Mouse (Mus musculus) T-cell, adult 2 months (primary cell): ENCODE measurements at regions not wholly inside any gene's neighbourhood (a gene's known extent, or its start where the extent isn't known, plus 50 kb on each side); places are given as distances from the start of the nearest gene placed in this dataset.

Experiments used
- DNase-seq: peaks from one replicate; pipeline ENCODE4 v3.0.0; 2022; ENCODE audit warnings: low spot score

DNA sequence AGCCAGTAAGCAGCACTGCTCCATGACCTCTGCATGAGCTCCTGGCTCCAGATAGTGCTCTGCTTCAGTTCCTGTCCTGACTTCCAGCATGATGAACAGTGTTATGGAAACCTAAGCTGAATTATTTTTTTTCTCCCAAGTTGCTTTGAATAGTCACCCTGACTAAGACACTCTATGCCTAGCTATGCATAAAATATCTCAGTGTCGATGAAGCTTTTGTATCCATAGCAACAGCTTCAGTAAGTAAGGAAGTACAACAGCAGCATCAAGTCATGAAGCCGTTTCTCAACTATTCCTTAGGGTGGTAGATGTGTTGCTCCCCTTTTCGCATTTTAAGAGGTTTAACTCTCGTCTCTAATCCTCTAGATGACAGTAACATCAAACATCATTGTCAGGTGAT, 228.4 kb upstream of the Gpc5 start:
- no peak for DNase-seq

GRCm38 (mm10) chr14:114864102-114864501, 227.9 kb upstream of the Gpc5 start:
- no peak for DNase-seq

DNA sequence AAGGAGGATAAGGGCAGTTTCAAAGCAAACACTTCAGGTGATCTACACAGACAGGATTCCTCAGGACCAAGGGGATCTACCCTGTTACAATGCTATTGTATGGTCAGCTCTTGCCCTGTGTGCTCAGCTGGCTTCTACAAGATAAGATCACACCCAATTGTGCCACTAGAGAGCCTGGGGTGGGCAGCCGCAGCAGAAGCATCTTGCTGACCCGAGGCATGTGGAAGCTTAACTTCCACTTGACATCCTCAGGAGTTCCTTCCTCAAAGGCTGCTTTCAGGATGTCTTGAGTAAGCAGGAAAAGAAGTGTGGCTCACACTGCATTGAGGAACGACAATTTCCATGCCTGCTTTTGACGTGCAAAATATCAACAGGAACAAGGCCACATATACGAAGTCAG, 222.8 kb upstream of the Gpc5 start:
- no peak for DNase-seq

GRCm38 (mm10) chr14:114875101-114875500, 216.9 kb upstream of the Gpc5 start:
- no peak for DNase-seq

- no peak for DNase-seq
These were observed 215.6 kb upstream of the Gpc5 start for GRCm38 (mm10) chr14:114876427-114876826.

DNA sequence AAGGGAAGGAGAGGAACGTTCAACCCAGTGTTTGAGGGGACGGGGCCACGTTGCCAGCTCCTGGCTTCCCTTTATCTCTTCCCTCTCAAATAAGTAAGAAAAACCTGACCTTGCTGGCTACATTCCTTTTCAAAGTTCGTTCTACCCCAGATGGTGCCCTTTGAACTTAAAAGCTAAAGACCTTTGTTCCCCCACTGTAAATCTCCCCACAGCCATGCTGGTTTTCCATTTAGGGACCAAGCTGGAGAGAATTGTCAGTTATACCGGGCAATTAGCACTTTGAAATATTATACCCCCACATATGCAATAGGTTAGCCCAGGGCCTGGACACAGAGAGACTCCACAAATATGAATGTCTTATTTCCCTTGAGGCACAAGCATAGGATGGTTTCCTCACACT, 214.5 kb upstream of the Gpc5 start:
- no peak for DNase-seq

- DNase-seq = no peak
These were observed 211.7 kb upstream of the Gpc5 start for GRCm38 (mm10) chr14:114880291-114880690.

DNA sequence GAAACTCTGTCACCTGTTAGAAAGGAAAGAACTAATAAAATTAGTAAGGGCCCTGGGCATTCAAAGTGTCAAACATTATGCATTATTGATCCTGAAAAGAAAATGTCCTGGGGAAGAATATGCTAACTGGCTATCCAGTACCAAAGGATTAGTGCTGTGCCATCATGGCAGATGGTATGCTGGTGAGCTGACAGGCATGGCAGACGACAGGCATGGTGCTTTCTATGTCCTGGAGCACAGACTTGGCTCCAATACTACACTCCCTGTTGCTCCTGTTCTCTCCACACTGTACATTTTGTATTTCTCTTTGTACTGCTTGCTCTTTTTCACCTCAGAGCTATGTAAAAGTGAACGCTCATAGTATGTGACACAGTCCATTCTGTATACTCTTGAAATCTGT, 187.9 kb upstream of the Gpc5 start:
- no peak for DNase-seq

DNA sequence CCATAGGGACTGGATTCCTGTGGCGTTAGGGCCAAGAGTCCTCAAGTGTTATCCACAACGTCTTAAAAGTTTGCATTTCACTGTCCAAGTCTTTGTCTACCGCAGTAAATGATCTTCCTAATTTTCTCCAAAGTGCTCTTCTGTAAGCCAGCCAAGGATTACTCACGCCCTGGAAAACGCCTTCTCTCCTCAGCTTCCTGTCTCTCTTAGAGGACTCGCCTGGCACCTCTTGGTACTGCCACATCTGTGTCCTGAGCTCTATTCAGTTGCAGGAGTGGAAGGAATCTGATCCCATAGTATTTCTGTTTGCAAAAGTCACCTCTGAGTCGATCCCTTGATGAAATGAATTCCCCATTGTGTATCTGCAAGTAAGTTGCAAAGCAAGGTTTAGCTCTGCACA, 179.7 kb upstream of the Gpc5 start:
- no peak for DNase-seq

- no peak for DNase-seq
These were observed 178.8 kb upstream of the Gpc5 start for GRCm38 (mm10) chr14:114913238-114913637.

DNA sequence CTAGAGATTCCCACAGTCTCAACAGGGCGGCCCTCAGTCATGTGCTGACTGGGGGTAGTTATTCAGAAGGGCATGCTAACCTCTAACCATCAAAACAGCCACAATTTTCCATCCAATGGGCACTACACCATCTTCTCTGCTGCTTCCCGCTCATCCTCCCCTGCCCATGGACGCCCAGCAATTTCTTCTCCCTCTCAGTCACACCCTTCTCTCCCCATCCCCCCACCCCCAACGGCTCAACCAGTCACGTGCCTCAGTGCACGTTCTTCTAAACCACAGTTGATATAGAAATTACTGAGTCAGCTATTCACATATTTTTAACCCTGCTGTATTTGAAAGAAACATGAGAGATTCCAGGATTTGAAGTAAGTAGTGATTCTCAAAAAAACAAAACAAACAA, 146.3 kb upstream of the Gpc5 start:
- no peak for DNase-seq

DNA sequence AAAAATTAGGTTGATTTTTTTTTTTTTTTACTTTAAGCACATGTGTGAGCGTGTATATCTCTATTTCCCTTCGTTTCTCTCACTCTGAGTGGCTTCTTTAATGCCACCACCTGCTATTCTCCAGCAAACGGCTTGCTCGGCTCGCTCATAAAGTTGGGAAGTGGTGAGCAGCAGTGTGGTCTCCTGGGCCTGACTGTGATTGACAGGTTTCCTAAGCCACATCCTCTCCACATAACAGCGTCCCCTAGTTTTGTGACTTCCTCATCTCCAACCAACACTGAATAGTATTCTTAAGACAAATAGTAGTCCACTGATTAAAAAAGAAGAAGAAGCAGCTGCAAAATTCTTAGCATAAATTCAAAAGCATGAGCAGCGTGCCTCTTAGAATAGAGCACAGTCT, 145.7 kb upstream of the Gpc5 start:
- peak; percentile 15 for DNase-seq

GRCm38 (mm10) chr14:114948341-114949155, 143.5 kb upstream of the Gpc5 start:
- peak; percentile 3 for DNase-seq

GRCm38 (mm10) chr14:114949156-114949496, 142.9 kb upstream of the Gpc5 start:
- no peak for DNase-seq

- no peak for DNase-seq
These were observed 139.7 kb upstream of the Gpc5 start for GRCm38 (mm10) chr14:114952280-114952679.

- no peak for DNase-seq
These were observed 138.8 kb upstream of the Gpc5 start for GRCm38 (mm10) chr14:114953070-114953665.

DNA sequence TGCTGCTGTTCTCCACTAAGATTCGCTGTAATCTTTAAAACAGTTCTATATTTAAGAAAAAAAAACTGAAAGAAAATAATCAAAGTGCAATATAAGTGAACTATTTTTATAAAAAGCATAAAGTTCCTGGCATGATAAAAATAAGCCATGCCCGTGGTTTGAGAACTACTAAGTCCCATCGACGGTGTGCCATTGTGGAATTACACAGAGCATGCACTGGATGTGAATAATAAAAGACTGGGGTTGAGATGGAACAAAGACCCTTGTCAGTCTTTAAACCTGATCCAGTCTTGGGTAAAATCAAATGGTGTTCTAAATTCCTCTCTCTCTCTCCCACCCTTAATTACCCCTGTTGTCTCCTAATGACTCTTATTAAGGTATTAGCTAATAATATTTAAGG, 137.7 kb upstream of the Gpc5 start:
- DNase-seq = no peak

GRCm38 (mm10) chr14:114955572-114955971, 136.4 kb upstream of the Gpc5 start:
- no peak for DNase-seq

- DNase-seq = no peak
These were observed 131.7 kb upstream of the Gpc5 start for GRCm38 (mm10) chr14:114960273-114960672.

GRCm38 (mm10) chr14:114965941-114966340, 126.1 kb upstream of the Gpc5 start:
- DNase-seq = no peak

GRCm38 (mm10) chr14:114969020-114969419, 123.0 kb upstream of the Gpc5 start:
- DNase-seq = no peak

DNA sequence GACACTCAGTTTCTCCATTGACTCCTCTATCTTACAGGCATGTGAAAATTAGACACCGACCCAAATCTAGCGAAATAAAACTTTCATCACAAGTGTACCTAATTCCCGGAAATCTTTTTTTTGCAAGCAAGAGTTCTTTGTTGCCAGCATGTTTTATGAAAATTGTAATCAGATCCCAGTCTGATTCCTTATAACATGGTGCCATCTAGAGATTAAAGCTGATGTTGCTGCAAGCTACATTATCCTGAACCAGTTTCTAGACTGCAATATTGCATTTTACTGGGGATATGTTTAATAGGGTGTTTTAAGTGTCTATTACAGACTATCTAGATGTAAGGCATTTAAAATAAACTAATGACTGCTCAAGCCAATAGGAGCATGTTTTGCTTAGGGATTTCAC, 110.9 kb upstream of the Gpc5 start:
- no peak for DNase-seq

DNA sequence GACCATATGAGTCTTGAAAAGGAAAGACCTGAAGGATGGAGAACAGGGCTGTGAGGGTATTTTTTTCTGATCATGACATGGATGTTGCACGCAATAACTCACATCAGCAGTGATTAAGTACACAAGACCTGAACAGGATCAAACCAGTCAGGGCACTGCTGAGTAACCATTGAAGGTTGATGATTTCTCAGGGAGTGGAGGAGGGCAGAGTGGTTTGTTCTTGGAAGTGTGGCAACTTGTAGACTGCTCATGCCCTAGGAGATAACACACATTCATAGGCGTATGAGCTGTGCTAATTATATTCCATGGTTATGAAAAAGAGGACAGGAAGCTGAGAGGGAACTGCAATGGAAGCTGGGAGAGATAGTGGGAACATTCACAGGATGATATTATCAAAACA, 88.8 kb upstream of the Gpc5 start:
- no peak for DNase-seq
